Mouse (Mus musculus): ENCODE data around the gene Zfr2.

Zfr2 gene

DNA sequence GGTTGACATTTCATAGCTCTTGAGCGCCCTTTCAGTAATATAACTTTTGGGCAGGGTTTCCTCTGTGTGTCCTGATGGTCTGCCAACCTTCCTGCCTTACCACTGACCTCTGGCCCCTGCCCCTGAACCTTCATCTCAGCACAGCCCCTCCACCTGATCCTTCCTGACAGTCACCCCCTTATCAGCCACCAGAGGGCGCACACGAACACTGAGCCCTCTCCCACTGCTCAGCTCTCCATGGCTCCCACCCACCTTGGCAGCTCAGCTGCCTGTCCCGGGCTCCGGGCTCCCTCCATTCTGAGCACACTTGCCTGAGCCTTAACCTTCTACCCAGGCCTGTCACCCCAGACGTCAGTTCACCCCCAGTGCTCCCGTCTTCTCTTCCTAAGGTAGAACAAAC is 56.3 kb downstream of the Zfr2 start:
- DNase-seq, result peak; percentile 81

DNA sequence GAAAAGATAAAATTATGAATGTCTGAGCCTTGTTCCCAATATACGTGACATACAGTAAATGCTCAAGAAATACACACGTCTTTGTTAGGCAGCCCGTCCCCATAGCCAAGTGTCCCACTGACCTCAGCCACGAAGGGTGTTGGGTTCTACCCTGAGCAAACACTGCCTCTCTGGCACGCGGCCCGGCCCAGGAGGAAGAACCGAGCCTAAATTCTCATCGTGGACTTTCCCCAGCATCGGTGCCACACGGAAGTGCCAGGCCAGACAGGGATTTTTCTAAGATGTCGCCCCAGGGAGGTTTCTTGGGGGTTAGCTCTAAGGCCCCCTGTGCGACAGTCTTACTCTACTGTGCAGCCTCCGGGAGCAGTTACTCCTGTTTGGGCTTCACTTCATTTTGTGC is 56.9 kb downstream of the Zfr2 start:
- no peak for DNase-seq

DNA sequence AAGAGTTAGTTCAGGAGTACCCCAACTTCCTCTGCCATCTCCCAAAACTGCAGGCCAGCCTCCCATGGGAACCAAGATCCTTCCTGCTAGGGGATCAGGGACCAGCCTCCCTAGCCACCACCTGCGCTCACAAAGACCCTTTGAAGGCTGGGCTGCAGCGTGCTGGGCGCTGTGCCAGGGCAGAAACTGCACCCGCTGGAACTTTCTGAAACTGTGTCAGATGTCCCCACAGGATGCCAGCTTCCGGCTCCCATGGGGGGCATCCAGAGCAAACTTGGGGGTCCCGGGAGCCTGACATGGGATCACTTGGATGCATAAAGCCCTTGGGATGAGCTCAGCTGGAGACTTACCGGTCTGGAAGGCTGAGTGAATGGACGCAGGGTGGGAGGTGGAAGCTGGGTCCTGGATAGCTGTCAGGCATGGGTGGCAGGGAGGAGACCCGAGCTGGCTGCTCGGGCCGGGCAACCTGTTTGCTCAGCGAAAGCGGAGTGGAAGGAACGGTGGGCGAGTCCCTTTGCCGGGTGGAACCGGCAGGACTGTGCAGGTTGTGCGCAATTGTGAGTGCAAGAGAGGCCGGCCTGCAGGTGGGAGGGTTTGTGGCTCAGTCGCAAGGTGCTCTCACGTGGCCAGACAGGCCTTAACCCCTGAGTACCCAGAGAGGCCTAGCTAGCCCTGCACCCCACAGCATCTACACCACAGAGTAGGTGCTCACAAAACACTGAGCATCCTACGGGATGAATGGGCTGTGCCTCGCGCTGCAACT is 57.9 kb downstream of the Zfr2 start:
- peak; percentile 67 for DNase-seq

DNA sequence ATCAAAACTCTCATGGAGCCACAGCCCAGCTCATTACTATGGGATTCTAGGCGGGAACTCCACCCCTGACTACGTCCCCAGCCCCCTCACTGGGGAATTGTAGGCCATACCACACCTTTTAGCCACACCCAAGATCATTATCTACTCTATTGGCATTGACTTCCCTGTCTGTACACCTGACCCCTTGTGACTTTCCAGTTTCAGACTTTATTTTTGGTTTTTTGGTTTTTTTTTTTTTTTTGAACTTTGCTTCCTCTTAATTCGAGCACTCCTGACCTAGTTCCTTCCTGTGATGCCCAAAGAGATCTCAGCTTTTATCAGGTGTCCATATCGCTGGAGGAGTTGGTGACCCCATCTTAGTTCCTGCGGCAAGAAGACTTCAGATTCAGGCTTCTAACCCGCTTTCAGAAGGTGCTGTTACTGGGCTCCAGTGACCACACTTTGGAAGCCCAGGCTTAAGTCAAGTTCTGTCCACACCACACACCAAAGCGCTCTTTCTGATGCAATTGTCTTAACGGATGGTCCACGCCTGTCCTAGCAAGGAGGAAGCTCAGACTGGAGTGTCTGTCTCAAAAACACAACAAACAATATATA is 58.7 kb downstream of the Zfr2 start, which contains the start of gene Tjp3:
Gene Tjp3 (minus strand): TSS at position 71 of the 594 bp plus-strand sequence.
- DNase-seq, result no peak

GRCm38 (mm10) chr10:81292554-81293333 is 59.8 kb downstream of the Zfr2 start, which contains the start of gene Pip5k1c:
Pip5k1c (plus strand) TSS chr10:81292963.
- DNase-seq, result peak; percentile 99

DNA sequence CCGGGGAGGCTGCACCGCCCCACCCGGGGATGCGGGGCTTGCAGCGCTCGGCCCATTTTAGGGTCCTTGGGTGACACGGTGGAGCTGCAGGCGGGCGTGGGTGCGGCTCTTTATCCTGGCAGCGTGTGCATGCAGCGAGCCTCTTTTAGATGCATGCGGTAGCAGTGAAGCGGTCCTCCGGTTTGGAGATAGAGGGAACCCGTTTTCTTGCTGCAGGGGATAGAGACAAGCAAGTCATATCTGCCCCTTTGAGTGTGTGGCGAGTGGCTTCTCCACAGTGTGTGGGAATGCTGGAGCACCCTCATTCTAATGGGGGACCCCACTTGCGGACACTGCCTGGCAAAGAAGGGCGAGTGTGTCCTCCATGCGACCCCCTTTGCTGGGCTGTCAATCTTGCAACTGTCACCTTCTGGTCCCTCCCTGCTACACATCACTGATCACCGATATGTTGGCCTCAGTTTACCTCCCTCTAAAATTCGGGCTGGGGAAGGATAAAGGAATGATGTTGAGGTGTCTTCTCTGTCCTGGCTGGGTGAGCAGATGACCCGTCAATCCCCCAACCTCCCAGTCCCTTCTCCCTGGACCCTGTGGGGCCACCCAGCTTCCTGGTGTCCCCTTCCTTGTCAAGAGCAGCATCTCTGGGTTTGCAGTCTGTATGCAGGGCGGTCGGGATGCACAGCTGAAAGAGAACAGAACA is 60.5 kb downstream of the Zfr2 start:
- DNase-seq, result no peak

GRCm38 (mm10) chr10:81294442-81294841 is 61.5 kb downstream of the Zfr2 start:
- DNase-seq, result no peak

GRCm38 (mm10) chr10:81295185-81295584 is 62.2 kb downstream of the Zfr2 start:
- no peak for DNase-seq

- DNase-seq, result peak; percentile 78
Observed at GRCm38 (mm10) chr10:81297246-81297645, 64.3 kb downstream of the Zfr2 start.

DNA sequence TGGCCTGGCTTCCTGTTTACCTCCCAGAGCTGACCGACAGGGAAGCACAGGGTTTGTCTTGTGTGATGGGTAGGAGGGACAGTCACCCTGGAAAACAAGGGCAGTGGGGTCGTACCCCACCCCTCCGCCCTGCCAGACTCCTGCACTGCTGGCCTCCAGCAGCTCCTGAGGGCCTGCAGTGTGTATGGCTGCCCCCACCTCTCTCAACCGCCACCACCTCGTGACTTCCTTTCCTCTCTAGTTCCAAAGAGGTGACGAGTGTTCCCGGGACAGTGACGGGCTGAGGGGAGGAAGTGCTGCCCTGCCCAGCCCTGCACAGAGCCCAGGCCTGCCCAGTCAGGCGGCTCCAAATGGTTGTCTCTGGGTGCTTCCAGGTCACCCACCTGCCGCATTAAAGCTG is 64.9 kb downstream of the Zfr2 start:
- peak; percentile 72 for DNase-seq

GRCm38 (mm10) chr10:81298369-81299100 is 65.6 kb downstream of the Zfr2 start:
- DNase-seq, result peak; percentile 67

DNA sequence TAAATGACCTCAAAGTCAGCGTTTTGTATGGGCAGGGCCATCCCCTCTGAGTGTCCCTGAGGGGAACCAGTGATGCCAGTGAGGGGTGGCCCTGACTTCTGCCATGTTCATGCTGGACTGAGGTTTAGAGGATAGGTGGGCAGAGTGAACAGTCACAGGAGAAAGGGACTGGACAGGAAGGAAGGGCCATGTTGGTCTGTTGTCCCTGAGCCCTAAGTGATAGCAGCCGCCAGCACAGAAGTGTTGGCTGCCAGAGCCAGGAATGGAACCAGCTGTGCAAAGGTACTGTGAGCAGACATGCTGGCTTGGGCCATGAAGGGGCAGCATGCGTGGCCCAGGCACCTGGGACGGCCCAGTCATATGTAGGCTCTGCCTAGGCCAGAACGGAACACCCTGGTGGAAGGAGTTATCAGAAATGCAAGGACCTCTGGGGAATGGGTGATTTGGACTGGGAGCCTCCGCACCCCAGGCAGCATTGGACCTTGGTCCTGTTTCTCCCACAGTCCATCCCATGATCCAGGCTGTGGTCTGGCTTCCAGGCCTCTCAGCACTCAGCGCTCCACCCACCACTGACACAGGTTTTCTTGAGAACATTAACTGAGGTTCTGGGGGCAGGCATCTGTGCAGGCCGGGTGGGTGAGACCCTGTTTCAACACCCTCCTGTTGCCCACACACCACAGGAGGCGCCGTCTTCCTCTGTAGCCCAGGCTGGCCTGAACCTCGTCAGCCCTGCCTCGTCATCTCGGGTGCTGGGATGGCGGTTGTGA is 66.8 kb downstream of the Zfr2 start:
- DNase-seq, result no peak

GRCm38 (mm10) chr10:81300352-81300907 is 67.5 kb downstream of the Zfr2 start:
- no peak for DNase-seq

- DNase-seq, result no peak
Observed at GRCm38 (mm10) chr10:81301321-81301720, 68.4 kb downstream of the Zfr2 start.

Measured in thymus, postnatal 4 days (tissue).